Mouse (Mus musculus): ENCODE measurements at regions not wholly inside any gene's neighbourhood (a gene's known extent, or its start where the extent isn't known, plus 50 kb on each side); places are given as distances from the start of the nearest gene placed in this dataset.
A peak's percentile ranks its signal among the peaks of the same experiment; 100 is the strongest.

DNA sequence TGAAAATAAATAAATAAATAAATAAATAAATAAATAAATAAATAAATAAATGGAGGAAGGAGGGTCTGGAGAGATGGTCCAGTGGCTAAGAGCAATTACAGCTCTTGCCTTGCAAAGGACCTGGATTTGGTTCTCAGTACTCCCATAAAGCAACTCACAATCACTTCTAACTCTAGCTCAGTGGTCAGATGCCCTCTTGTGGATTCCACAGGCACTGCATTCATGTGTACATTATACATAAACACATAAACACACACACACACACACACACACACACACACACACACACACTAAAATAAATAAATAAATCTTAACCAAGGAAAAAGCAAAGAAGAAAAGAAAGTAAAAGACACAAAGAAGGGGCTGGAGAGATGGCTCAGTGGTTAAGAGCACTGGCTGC is 74.2 kb upstream of the Dhx40 start:
- no peak for DNase-seq

DNA sequence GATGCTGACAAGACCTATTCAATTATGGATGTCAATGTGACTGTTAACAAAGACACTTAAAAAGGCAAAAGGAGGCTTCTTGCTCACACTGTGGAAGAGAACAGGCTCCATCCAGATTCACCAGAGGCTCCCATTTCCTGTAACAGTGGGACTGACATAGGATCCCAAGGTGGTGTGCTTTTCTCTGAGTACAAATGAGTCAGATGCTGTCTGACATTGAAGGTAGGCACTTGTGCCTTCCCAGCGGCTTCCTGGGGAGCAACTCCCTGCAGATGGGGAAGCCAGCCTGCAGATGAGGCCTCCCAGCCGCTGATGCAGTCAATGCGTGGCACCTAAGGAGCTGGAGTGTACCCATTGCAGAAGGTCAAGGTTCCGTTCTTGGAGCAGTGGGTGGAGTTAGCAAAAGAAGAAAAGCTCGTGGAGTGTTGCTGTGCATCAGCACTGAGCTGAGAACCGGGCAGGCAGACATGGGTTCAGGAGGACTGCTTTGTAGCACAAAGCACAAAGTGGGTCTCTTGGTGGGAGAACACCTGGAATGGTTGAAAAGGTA is 71.9 kb upstream of the Dhx40 start:
- peak; percentile 83 for DNase-seq

DNA sequence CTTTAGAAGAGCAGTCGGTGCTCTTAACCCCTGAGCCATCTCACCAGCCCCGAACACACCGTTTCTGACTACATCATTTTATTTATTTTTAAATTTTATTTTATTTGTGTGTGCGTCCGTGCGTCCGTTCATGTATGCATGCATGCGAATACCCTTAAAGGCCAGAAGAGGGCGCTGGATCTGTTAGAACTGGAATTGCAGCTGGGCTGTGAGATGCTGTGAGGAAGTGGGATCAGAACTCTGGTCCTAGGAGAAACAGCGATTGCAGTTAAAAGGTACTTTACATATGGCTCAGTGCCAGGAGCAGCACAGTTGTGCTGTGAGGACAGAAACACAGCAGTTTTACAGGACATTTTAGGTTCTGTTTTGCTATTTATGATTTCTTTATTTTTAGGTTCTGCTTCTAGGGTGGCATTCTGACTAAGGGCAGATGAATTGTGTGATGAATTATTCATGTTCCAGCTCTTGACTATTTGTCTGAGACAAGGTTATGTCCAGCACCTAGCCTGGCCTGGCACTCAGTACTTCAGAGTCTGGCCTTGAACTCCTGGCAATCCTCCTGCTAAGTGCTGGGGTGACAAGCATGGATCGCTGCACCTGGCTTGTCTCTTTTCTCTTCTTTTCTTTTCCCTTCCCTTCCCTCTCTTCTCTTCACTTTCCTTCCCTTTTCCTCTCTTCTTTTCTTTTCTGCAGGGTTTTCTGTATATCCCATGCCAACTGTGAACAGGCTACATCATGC is 71.0 kb upstream of the Dhx40 start:
- peak; percentile 79 for DNase-seq

DNA sequence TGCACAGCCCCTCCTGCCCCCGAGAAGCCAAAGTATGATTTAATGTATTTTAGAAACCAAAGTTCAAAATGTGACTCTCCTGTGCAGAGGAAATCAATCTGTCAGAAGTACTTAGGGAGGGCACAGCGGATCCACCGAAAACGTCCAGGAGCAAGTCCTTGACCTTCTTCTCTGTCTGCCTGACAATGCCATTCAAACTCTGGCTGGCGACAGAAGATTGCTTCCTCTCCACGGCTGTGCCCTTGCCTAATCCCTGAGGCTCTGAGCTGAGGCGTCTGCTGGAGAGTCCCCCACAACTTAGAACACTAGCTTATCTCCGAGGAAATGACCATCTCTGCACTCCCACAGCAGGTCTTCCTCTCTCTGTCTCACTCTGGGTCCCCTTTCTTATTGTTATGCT is 69.0 kb upstream of the Dhx40 start:
- peak; percentile 80 for DNase-seq

DNA sequence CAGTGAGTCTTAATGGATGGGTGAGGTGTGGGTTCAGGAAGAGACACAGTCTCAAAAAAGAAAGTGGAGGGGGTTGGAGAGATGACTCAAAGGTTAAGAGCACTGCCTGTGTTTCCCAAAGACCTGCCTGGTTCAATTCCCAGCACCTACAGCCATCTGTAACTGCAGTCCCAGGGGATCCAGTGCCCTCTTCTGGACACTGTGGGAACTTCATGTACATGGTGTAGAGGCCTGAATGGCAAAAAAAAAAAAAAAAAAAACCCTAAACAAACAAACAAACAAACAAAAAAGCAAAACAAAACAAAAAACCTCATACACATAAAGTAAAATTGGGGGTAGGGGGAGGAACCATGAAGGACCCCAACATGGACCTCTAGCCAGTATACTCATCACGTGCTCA is 68.2 kb upstream of the Dhx40 start:
- no peak for DNase-seq

DNA sequence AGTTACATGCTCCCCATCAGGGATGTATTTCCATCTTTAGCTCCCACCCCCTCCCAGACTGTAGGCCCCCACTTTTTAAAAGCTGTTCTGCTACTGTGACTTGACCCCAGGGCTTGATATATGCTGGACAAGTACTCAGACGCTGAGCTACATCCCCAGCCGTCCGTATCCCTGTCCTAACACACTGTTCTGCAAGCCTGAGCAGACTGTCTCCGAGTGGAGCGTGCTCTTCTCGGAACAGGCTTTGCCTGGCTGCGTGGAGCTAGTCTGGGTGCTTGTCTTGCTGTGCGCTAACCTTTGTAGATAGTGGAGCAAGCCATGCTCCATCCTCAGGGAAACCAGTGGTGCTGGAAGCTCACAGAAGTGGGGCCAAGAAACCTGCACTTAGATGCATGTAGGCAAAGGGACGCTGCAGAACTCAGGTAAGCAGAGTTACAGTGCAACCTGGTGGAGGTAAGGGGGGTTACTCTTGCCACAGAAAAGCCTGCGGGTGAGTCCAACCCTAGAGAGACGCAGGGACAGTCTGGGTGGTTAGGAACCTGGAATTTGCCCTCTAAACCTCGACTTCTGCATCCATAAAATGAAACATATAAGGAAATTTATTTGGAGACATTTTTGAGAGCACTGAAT is 67.2 kb upstream of the Dhx40 start:
- DNase-seq = no peak

DNA sequence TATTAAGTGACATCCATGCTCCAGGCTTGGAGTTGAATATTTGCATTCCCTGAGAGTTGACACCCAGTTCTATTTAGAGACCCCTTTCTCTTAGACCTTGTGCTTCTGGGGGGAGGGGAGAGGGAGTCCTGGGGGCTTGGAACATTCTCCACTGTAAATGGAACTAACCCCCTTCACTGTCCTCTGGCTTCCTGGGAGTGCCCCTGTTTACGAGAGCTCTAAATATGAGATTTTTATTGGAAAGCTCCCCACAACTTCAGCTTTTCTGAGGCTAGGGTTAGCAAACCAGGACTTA is 65.8 kb upstream of the Dhx40 start:
- no peak for DNase-seq

DNA sequence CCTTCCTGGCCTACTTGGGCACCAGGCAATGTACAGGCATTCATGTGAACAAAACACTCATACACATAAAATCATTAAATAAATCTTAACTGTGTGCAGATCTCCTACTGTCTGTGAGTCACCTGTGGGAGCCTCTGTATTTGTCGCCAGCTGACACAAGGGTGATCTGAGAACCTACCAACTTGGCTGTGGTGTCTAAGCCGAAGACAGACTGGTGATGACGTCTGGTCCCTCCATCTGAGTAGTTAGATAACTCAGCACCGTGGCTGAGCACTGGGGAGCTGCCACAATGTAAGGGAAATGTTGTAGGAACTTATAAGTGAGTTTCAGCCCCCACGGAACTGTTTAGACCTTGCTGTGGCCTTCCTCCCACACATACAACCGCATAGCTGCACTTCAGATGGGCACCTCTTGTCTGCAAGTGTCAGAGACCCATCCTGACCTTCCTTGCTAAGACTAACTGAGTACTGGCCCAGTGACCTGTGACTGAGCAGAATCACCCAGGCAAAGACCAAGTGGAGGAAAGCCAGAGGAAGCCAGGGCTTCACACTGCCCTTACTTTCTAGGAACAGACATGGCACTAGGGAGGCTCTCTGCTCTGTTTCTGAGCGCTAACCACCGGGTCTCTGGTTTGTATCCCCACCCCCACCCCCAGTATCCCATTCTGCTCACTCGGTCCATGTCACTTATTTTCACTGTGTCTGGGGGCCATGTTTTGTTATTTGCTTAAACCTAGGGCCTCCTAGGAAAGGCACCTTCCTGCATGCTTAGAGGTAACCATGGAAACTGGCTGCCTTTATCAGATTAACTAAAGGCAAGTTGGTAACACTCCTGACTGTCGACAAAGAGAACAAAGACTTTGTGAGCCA is 65.2 kb upstream of the Dhx40 start:
- no peak for DNase-seq

DNA sequence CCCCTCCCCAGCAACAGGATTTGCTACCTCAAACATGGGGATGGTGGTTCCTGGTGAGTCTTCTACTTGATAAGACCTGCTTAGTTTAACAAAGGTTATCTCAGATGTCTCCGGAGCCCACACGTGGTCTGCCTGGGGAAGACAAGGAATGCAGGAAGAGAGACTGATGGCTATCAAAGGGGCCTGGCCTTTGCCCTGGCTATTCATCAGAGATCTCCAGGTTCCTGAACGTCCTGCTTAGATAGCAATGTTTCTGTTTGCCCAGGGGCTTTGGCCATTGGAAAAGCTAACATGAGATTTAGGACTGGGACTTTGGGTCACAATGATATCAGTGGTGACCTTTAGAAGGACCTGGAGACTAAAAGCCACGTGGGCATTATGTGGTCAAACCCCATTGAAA is 64.2 kb upstream of the Dhx40 start:
- no peak for DNase-seq

DNA sequence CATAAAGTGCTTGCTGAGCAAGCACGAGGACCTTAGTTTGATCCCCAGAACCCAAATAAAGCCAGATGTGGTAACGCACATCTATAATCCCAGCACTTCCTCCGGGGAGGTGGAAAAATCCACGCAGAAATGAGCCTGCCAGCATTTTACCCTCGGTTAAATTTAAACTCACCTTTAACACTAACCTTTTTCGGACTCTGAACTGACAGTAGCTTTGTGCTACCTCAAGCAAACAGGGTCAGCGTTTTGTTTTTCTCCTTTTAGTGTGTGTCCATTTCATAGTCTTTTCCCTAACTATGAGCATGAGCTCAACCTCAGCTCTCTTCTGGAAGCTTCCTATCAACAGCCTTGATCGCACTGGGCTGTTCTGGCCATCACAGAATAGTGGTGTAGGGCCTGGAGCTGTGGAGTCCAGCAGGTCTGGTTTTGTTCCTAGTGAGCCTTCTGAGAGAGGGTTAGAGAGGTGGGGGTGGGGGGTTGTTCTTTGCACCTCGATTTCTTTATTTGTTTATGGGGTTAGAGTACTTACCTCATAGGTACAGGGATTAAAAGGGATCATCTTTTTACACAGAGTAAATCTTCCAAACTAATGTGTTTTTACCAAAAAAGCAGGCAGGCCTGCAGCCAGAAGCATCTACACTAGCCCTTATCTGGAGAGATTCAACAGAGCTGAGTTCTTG is 63.1 kb upstream of the Dhx40 start:
- DNase-seq = no peak

DNA sequence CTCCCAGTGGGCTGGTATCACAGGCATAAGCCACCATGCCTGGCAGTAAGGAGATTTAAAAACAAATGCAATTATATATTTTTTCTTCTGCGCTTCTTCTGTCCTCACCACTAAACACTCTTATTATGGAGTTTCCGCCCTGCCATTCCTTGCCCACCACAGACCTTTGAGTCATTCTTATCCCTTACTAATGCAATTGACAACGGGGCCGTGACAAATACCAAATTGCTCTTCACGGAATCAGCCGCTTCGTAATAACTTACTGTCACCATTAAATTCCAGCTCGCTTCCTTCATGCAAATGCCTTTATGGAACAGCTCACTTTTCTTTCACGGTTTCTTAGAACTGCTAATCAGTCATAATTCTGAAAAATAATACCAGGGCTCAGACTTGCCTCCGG is 59.4 kb upstream of the Dhx40 start:
- DNase-seq = no peak

DNA sequence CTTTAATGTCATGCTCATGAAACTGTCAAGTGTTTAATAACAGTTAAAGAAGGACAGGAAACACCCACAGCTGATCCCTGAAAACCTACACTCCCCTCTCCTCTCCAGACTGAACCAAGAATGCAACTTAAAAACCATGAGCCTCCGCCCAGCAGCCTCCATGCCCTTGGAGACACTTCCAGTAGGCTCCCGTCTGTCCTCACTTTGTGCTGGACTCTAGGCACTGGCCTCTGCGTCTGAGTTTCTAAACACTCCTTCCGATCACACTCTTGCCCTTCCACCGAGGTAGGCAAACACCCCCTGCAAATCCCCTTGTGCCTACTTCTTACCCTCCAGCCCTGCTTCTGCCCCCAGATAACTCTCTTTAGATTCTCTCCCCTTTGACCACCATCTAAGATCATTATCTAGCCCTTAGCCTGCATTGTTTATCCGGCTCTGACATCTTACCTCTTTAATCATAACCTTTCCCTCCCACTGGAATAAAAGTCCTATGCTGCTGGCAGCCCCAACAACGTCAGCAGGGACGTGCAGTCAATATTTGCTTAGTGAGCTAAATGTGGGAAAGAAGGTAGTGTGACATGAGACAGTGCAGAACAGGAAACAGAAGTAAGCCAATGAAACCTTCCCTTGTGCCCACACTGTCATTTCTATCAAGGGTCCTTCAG is 52.5 kb upstream of the Dhx40 start:
- no peak for DNase-seq

DNA sequence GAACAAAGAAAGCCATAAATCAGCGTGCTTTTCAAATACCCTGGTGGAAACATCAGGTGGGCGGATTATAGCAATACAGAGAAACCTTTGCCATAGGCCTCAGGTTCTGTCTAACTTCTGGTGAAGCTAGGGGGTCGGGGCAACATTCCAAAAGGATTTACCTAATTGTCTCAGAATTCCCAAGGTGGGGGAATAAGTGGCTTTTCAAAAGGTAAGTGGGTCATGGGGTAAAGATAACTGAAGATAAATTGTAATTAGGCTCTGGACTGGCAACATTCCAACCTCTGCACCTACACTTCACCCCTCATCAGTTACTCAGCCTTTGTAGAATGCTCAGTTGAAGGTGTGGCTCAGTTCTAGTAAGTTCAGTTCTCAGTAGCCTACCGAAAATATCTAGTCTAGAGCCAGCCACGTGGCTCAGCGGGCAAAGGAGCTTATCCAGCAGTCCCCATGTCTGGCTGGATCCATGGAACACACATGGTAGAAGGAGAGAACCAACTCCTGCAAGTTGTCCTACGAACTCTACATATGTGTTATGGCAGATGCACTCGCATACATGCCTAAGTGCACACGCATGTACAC is 51.8 kb upstream of the Dhx40 start:
- no peak for DNase-seq

DNA sequence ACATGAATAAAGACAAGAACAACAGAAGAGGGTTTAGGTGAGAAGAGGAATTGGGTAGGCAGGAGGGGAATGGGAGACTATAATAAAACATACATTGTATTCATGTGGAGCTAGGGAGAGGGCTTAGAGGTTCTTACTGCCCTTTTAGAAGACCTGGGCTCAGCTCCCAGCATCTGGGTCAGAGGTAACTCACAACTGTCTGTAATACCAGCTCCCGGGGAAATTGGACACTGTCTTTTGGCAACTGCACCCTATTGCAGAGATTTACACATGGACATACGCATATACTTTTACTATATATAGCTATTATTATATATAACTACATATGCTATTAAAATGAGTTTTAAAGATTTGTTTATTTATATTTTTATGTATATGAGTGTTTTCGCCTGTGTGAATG is 50.7 kb upstream of the Dhx40 start:
- no peak for DNase-seq

Measured in adrenal gland, adult 2 months (tissue).